9 mouse cellular contexts compared by ENCODE assay signal in the genomic region with DNA sequence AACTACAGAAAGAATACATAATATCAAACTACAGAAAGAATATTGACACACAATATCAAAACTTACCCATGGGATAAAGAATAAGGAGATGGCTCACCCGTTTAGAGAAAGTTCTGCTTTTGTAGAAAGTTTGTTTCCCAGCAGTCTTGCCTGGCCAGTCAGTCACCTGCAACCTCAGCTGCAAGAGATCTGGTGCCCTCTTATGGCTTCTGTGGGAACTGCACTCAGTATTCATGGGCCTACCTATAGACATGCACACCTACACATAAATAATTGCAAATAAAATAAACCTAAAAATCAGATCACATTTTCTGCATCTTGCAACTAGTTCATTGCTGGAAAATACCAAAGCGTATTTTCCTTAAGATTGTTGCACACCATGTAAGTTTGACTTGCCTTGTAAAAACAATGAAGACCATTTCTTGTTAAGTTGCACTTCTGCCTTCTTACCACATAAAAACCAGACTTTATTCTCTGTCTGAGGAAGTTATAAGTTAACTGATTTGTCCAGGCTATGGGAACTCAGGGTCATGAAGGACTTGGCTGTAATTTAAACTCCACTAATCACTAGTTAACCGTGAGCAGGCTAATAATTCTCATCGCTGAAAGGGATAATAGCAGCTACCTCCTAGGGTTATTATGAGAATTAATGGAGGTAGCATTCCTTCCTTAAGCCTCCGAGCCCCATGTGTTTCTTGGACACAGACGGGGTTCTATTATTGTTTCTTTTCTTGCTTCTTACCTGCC.
DNase-seq lines count a peak whose midpoint lies in the region; ATAC-seq and TF ChIP-seq lines count a peak whose summit lies in the region.
"Had no signal": no experiment of that assay in that cellular context is flagged by ENCODE, and none has a peak within 500 bp of the region (broad histone marks: within the 10 kb centered on the region; RNA-seq: fewer than 3 reads in every experiment).

No protein-coding gene starts in this region.

- H3K9ac ChIP-seq in midbrain, embryonic 15.5 days = no peak overlapping the region
- H3K9ac ChIP-seq: heart, embryonic 15.5 days had no signal

- DNase-seq in CD4-positive, CD25-positive, alpha-beta regulatory T cell, adult 2 months (ENCODE audit: low read depth, low spot score) = peak; percentile 45
- no peak for DNase-seq in left cerebral cortex, adult 2 months (ENCODE audit: extremely low spot score in 1 of 2, low spot score in 2 of 2)
- no peak for DNase-seq in left cerebral cortex, postnatal 36 days (ENCODE audit: low spot score in 2 of 2)
- peak; percentile 92 for DNase-seq in kidney, adult 9 months
- DNase-seq in naive thymus-derived CD4-positive, alpha-beta T cell, adult 2 months (ENCODE audit: low read depth) = peak; percentile 35

- H3K9me3 ChIP-seq in midbrain, embryonic 15.5 days = no peaks in the 10 kb centered on the region
- H3K9me3 ChIP-seq: heart, embryonic 15.5 days had no signal

- no peak overlapping the region for H3K27ac ChIP-seq in left cerebral cortex, adult 2 months
- H3K27ac ChIP-seq in bone marrow, adult 2 months (ENCODE audit: control insufficient read depth, insufficient read depth, low read depth, low read length, poor library complexity) = no peak overlapping the region
- no peak overlapping the region for H3K27ac ChIP-seq in midbrain, embryonic 15.5 days

- intact Hi-C loops in left cerebral cortex, adult 2 months (cut with DNase I) = no loop called here
- intact Hi-C loops in left cerebral cortex, postnatal 36 days (cut with DNase I) = no loop called here

- H3K27me3 ChIP-seq in midbrain, embryonic 15.5 days (replicated peaks) = no peaks in the 10 kb centered on the region
- H3K27me3 ChIP-seq: heart, embryonic 15.5 days had no signal

- no peaks in the 10 kb centered on the region for H3K4me1 ChIP-seq in bone marrow, adult 2 months (ENCODE audit: control insufficient read depth, insufficient read depth, low read length)
- peaks cover 8% of the 10 kb centered on the region for H3K4me1 ChIP-seq in midbrain, embryonic 15.5 days

- peak; percentile 64 for TF ChIP-seq CTCF in left cerebral cortex, adult 2 months (IDR thresholded peaks at IDR 0.05)
- TF ChIP-seq CTCF in bone marrow, adult 2 months (IDR thresholded peaks at IDR 0.05; ENCODE audit: control insufficient read depth, insufficient read depth, low read length) = peak; percentile 69

- 68% methylated on average over 6 of the region's 6 CpGs for WGBS in bone marrow, adult 2 months
- 81% methylated on average over 6 of the region's 6 CpGs for WGBS in midbrain, embryonic 15.5 days

- H3K4me3 ChIP-seq in left cerebral cortex, adult 2 months = no peak overlapping the region
- H3K4me3 ChIP-seq in bone marrow, adult 2 months (replicated peaks; ENCODE audit: control insufficient read depth, low read depth, low read length) = no peak overlapping the region
- no peak overlapping the region for H3K4me3 ChIP-seq in midbrain, embryonic 15.5 days
- H3K4me3 ChIP-seq: heart, embryonic 15.5 days had no signal

- ATAC-seq in CD4-positive, CD25-positive, alpha-beta regulatory T cell, adult 4 months = no peak
- ATAC-seq in midbrain, embryonic 15.5 days (replicated peaks) = no peak

- no peaks in the 10 kb centered on the region for H3K36me3 ChIP-seq in midbrain, embryonic 15.5 days (replicated peaks)
- H3K36me3 ChIP-seq: heart, embryonic 15.5 days had no signal

- TF ChIP-seq POLR2A in bone marrow, adult 2 months (IDR thresholded peaks at IDR 0.05; ENCODE audit: borderline replicate concordance, control insufficient read depth, low read depth, low read length) = no peak

- H3K4me2 ChIP-seq in midbrain, embryonic 15.5 days = no peak overlapping the region
- H3K4me2 ChIP-seq: heart, embryonic 15.5 days had no signal

Comparison
In these comparisons a context has a peak if more than half of its experiments do, and no peak if none do; other contexts are left out.
1. DNase-seq: peak in CD4-positive, CD25-positive, alpha-beta regulatory T cell, adult 2 months (single experiment), kidney, adult 9 months (single experiment) and naive thymus-derived CD4-positive, alpha-beta T cell, adult 2 months (single experiment); none in left cerebral cortex, adult 2 months (0 of 2) and left cerebral cortex, postnatal 36 days (0 of 2).